Mouse (Mus musculus) intestine, embryonic 16.5 days (tissue): ENCODE measurements around the gene Lrmda. TPM values are rescaled to one million over a fixed set of nuclear protein-coding genes. Genes with fewer than 3 reads are reported as not detected.
A peak's percentile ranks its signal among the peaks of the same experiment; 100 is the strongest.

Source experiments
- ATAC-seq: fragments of 200-750 bp; cut with Nextera tagmentation; 2 replicates; pipeline ENCODE4 v1.8.0; 2017; ENCODE audit warnings: moderate TSS enrichment, moderate library complexity
- H3K27ac ChIP-seq: fragments of 300-500 bp; sonication (generic); 2 replicates; pipeline ENCODE4 v1.5.1; 2014; ENCODE audit warnings: mild to moderate bottlenecking, low read length
- H3K27me3 ChIP-seq: fragments of 300-500 bp; sonication (generic); replicated peaks from 2 replicates; pipeline ENCODE4 v1.6.1; 2014; ENCODE audit warnings: low read length, control low read depth, mixed read lengths; ENCODE audit not compliant: control insufficient read depth, insufficient read depth
- H3K36me3 ChIP-seq: fragments of 300-500 bp; sonication (generic); 2 replicates; pipeline ENCODE4 v1.6.1; 2014; ENCODE audit warnings: low read length, control low read depth; ENCODE audit not compliant: control insufficient read depth, insufficient read depth
- H3K4me1 ChIP-seq: fragments of 300-500 bp; sonication (generic); 2 replicates; pipeline ENCODE4 v1.6.1; 2014; ENCODE audit warnings: low read length, control low read depth, mixed read lengths; ENCODE audit not compliant: control insufficient read depth, insufficient read depth
- H3K4me2 ChIP-seq: fragments of 300-500 bp; sonication (generic); 2 replicates; pipeline ENCODE4 v1.6.1; 2014; ENCODE audit warnings: low read depth, low read length, control low read depth
- H3K4me3 ChIP-seq: fragments of 300-500 bp; sonication (generic); 2 replicates; pipeline ENCODE4 v1.5.1; 2014; ENCODE audit warnings: mild to moderate bottlenecking, low read length
- H3K9ac ChIP-seq: fragments of 300-500 bp; sonication (generic); 2 replicates; pipeline ENCODE4 v1.6.1; 2014; ENCODE audit warnings: low read depth, low read length
- H3K9me3 ChIP-seq: fragments of 300-500 bp; sonication (generic); 2 replicates; pipeline ENCODE4 v1.6.1; 2016; ENCODE audit warnings: low read length, control low read depth; ENCODE audit not compliant: control insufficient read depth
- WGBS: fragments of 180-500 bp; shearing (Covaris S2); extraction: QIAGEN DNeasy Blood & Tissue Kit; methylation state at CpG from one replicate; pipeline ENCODE4 v1.1.7; 2014; 5-methylcytosine and 5-hydroxymethylcytosine counted together
- polyA plus RNA-seq: library from polyadenylated mRNA; unstranded; fragments of >200 nt; fragmentation: Nextera tagmentation; extraction: Ambion mirVana; gene quantifications from 2 replicates; pipeline ENCODE4 v1.2.1, GENCODE M21; 2015

Gene Lrmda
- polyA plus RNA-seq, 1 experiment from 2014 or later: 0.53 TPM

GRCm38 (mm10) chr14:22573585-22573984 is 554.1 kb downstream of the Lrmda start:
- Histone ChIP-seq H3K36me3 (no peaks in the 10 kb centered on the region), H3K4me2 (no peak overlapping the region), H3K27ac (no peak overlapping the region), H3K4me1 (0 out of 2 replicates have a peak, but pooled peaks cover 3% of the 10 kb centered on the region), H3K9me3 (no peaks in the 10 kb centered on the region), H3K4me3 (no peak overlapping the region), H3K9ac (no peak overlapping the region), H3K27me3 (no peaks in the 10 kb centered on the region)
- whole genome bisulfite sequencing: 81% methylated on average over 7 of the region's 7 CpGs
- no peak for ATAC-seq

GRCm38 (mm10) chr14:22574006-22574405 is 554.5 kb downstream of the Lrmda start:
- no peak overlapping the region for H3K27ac ChIP-seq
- H3K27me3 ChIP-seq: no peaks in the 10 kb centered on the region
- no peak overlapping the region for H3K9ac ChIP-seq
- 0 out of 2 replicates have a peak, but pooled peaks cover 3% of the 10 kb centered on the region for H3K4me1 ChIP-seq
- WGBS: 85% methylated on average over 4 of the region's 4 CpGs
- H3K4me2 ChIP-seq: no peak overlapping the region
- H3K4me3 ChIP-seq: no peak overlapping the region
- ATAC-seq: no peak
- H3K36me3 ChIP-seq: no peaks in the 10 kb centered on the region
- no peaks in the 10 kb centered on the region for H3K9me3 ChIP-seq

GRCm38 (mm10) chr14:22576441-22576840 is 556.9 kb downstream of the Lrmda start:
- H3K27ac ChIP-seq: no peak overlapping the region
- no peak for ATAC-seq
- no peaks in the 10 kb centered on the region for H3K9me3 ChIP-seq
- no peaks in the 10 kb centered on the region for H3K27me3 ChIP-seq
- H3K4me1 ChIP-seq: 0 out of 2 replicates have a peak, but pooled peaks cover 3% of the 10 kb centered on the region
- 68% methylated on average over 6 of the region's 6 CpGs for WGBS
- no peak overlapping the region for H3K4me3 ChIP-seq
- H3K9ac ChIP-seq: no peak overlapping the region
- H3K4me2 ChIP-seq: no peak overlapping the region
- no peaks in the 10 kb centered on the region for H3K36me3 ChIP-seq

DNA sequence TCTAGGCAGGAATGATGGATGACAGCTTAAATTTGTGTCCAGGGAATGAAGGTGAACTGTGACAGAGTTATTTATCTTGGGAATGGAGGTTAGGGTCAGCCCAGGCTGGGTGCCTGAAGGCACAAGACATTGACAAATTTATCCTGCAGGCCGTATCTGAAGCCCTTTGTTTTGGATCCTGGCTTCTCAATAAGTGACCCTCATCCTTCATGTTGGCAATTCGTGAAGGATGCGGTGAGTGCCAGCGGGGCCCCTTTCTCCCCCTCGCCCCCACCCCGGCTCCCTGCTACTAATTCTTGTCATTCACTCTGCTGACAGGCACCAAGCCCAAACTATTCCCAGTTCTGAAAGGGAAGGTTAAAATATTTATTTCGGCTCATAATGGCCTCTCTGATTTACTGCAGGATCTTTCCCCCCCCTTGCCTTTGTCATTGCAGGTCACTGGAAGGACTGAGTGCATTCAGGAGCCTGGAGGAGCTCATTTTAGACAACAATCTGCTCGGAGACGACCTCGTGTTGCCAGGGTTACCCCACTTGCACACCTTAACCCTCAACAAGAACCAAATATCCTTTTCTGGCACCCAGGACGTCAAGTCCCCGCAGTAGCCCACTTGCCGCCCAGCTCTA is 558.0 kb downstream of the Lrmda start:
- H3K27me3 ChIP-seq: no peaks in the 10 kb centered on the region
- no peaks in the 10 kb centered on the region for H3K9me3 ChIP-seq
- no peak overlapping the region for H3K4me3 ChIP-seq
- H3K9ac ChIP-seq: no peak overlapping the region
- no peak overlapping the region for H3K27ac ChIP-seq
- 0 out of 2 replicates have a peak, but pooled peaks have one; percentile 11 for ATAC-seq
- H3K36me3 ChIP-seq: no peaks in the 10 kb centered on the region
- WGBS: 31% methylated on average over 13 of the region's 13 CpGs
- 0 out of 2 replicates have a peak, but pooled peaks cover 3% of the 10 kb centered on the region for H3K4me1 ChIP-seq
- peak overlapping the region; percentile 23 for H3K4me2 ChIP-seq

DNA sequence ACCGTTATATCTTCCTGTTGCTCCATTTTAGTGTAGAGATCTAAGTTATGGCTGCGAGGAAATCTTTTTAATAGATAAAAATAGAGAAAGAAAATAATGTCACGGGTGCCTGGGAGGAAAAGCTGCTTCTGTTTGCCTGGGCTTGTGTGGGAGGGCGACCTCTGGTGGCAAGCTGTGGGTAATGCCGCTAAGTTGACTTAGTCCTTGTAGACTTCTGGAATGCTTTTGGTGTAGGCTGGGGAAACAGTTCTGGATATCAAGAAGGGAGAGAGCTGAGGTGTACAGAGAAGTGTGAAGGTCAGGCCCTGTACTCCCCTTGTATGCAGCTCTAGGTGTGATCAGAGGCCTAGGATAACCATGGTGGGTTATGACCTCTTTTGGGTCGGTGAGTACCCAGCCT is 558.7 kb downstream of the Lrmda start:
- Histone ChIP-seq H3K9me3 (no peaks in the 10 kb centered on the region), H3K27ac (no peak overlapping the region), H3K4me3 (no peak overlapping the region), H3K4me2 (peak overlapping the region; percentile 23), H3K4me1 (0 out of 2 replicates have a peak, but pooled peaks cover 3% of the 10 kb centered on the region), H3K9ac (no peak overlapping the region), H3K27me3 (no peaks in the 10 kb centered on the region), H3K36me3 (no peaks in the 10 kb centered on the region)
- 18% methylated on average over 6 of the region's 6 CpGs for WGBS
- peak; percentile 42; the same call in 1 of the 2 replicates for ATAC-seq

DNA sequence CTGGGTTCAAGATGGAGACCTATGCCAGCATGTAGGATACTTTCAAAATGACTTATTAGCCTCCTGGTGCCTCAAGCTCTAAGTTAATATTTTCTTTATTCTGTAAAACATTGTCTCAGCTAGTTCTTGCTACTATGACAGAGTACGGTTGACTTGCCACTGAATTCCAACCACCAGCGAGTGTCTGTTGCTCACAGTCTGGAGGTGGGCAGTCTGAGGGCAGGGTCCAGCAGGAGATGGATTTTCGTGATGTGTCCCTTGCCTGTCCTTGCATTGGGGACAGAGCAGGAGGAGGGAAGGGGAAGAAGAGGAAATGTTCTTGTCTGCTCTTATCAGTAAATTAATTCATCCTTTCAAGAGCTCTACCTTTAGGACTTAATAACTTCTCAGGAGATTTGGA is 559.5 kb downstream of the Lrmda start:
- Histone ChIP-seq H3K9me3 (no peaks in the 10 kb centered on the region), H3K27ac (no peak overlapping the region), H3K27me3 (no peaks in the 10 kb centered on the region), H3K9ac (no peak overlapping the region), H3K4me1 (0 out of 2 replicates have a peak, but pooled peaks cover 3% of the 10 kb centered on the region), H3K36me3 (no peaks in the 10 kb centered on the region), H3K4me2 (no peak overlapping the region), H3K4me3 (no peak overlapping the region)
- no peak for ATAC-seq
- WGBS: 80% methylated on average over 3 of the region's 3 CpGs

DNA sequence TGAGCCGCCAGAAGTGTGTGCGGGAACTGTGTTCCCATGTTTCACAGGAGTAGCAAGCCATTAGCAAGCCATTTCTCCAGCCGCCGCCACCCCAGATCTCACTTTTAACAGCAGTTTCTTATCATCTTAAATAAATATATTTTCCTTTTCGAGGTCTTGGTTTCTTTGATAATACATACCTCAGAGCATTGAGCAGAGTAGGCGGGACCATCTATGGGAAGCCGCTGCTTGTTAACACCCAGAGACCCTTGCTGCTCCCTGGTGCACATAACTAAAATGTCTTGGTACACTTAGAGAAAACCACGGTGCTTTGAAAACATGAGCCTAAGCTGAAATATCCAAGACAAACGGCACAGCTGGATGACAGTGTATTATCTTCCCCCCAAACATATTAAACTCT is 562.6 kb downstream of the Lrmda start:
- WGBS: 68% methylated on average over 9 of the region's 9 CpGs
- H3K9ac ChIP-seq: no peak overlapping the region
- ATAC-seq: no peak
- no peaks in the 10 kb centered on the region for H3K36me3 ChIP-seq
- H3K4me2 ChIP-seq: no peak overlapping the region
- H3K9me3 ChIP-seq: no peaks in the 10 kb centered on the region
- H3K27me3 ChIP-seq: no peaks in the 10 kb centered on the region
- no peak overlapping the region for H3K27ac ChIP-seq
- H3K4me3 ChIP-seq: no peak overlapping the region
- no peaks in the 10 kb centered on the region for H3K4me1 ChIP-seq

- Histone ChIP-seq H3K36me3 (no peaks in the 10 kb centered on the region), H3K9ac (no peak overlapping the region), H3K4me1 (peaks cover 6% of the 10 kb centered on the region; the same call in 1 of the 2 replicates), H3K27ac (no peak overlapping the region), H3K9me3 (no peaks in the 10 kb centered on the region), H3K4me2 (no peak overlapping the region), H3K4me3 (no peak overlapping the region), H3K27me3 (no peaks in the 10 kb centered on the region)
- WGBS: 50% methylated on average over 4 of the region's 4 CpGs
- ATAC-seq: no peak
These were observed 566.8 kb downstream of the Lrmda start for GRCm38 (mm10) chr14:22586281-22586680.

- H3K36me3 ChIP-seq: no peaks in the 10 kb centered on the region
- H3K9me3 ChIP-seq: no peaks in the 10 kb centered on the region
- no peak overlapping the region for H3K9ac ChIP-seq
- no peaks in the 10 kb centered on the region for H3K27me3 ChIP-seq
- H3K4me1 ChIP-seq: peaks cover 6% of the 10 kb centered on the region; the same call in 1 of the 2 replicates
- 76% methylated on average over 4 of the region's 4 CpGs for WGBS
- ATAC-seq: no peak
- H3K4me3 ChIP-seq: no peak overlapping the region
- no peak overlapping the region for H3K4me2 ChIP-seq
- no peak overlapping the region for H3K27ac ChIP-seq
These were observed 567.3 kb downstream of the Lrmda start for GRCm38 (mm10) chr14:22586796-22587195.
